Mouse (Mus musculus) megakaryocyte, adult 5-6 weeks (primary cell): ENCODE measurements around the gene Kirrel3. TPM values are rescaled to one million over a fixed set of nuclear protein-coding genes. Genes with fewer than 3 reads are reported as not detected.

ENCODE experiments used
- ATAC-seq: 2 replicates; pipeline ENCODE4 v1.8.0; 2016; ENCODE audit warnings: mild to moderate bottlenecking, inconsistent platforms; ENCODE audit not compliant: poor library complexity, severe bottlenecking
- total RNA-seq, 2 experiments: library from RNA; stranded (forward) in 1 of 2; stranded (reverse) in 1 of 2; fragments of 153-499, 151-499 nt in 1 of 2; fragments of 221-1000, 200-1000 nt in 1 of 2; gene quantifications; 2 replicates each; pipeline versions ENCODE4 v1.2.3 to v1.2.4; 2015 to 2017

Gene Kirrel3
- total RNA-seq, 2 experiments from 2014 or later: not detected

GRCm38 (mm10) chr9:34938140-34938539 is 452.4 kb downstream of the Kirrel3 start:
- ATAC-seq: no peak

- no peak for ATAC-seq
Observed at GRCm38 (mm10) chr9:34939621-34940020, 453.9 kb downstream of the Kirrel3 start.

GRCm38 (mm10) chr9:34942122-34942831 is 456.6 kb downstream of the Kirrel3 start:
- no peak for ATAC-seq

- no peak for ATAC-seq
Observed at GRCm38 (mm10) chr9:34942996-34943395, 457.3 kb downstream of the Kirrel3 start.

- no peak for ATAC-seq
Observed at GRCm38 (mm10) chr9:34945301-34945700, 459.6 kb downstream of the Kirrel3 start.

GRCm38 (mm10) chr9:34947258-34947657 is 461.6 kb downstream of the Kirrel3 start:
- ATAC-seq: no peak

GRCm38 (mm10) chr9:34947717-34948116 is 462.0 kb downstream of the Kirrel3 start:
- no peak for ATAC-seq

- no peak for ATAC-seq
Observed at GRCm38 (mm10) chr9:34953420-34953819, 467.7 kb downstream of the Kirrel3 start.

GRCm38 (mm10) chr9:34954212-34954611 is 468.5 kb downstream of the Kirrel3 start:
- no peak for ATAC-seq

GRCm38 (mm10) chr9:34956512-34956911 is 470.8 kb downstream of the Kirrel3 start:
- no peak for ATAC-seq

GRCm38 (mm10) chr9:34957691-34958090 is 472.0 kb downstream of the Kirrel3 start:
- ATAC-seq: no peak

GRCm38 (mm10) chr9:34958183-34958830 is 472.6 kb downstream of the Kirrel3 start:
- no peak for ATAC-seq

- ATAC-seq: no peak
Observed at GRCm38 (mm10) chr9:34960736-34961135, 475.0 kb downstream of the Kirrel3 start.

GRCm38 (mm10) chr9:34961171-34961570 is 475.5 kb downstream of the Kirrel3 start:
- no peak for ATAC-seq

- ATAC-seq: no peak
Observed at GRCm38 (mm10) chr9:34962251-34962650, 476.6 kb downstream of the Kirrel3 start.

GRCm38 (mm10) chr9:34963593-34963992 is 477.9 kb downstream of the Kirrel3 start:
- no peak for ATAC-seq

GRCm38 (mm10) chr9:34964172-34965040 is 478.7 kb downstream of the Kirrel3 start:
- no peak for ATAC-seq

GRCm38 (mm10) chr9:34965041-34965415 is 479.3 kb downstream of the Kirrel3 start:
- ATAC-seq: no peak

- ATAC-seq: no peak
Observed at GRCm38 (mm10) chr9:34967772-34968171, 482.1 kb downstream of the Kirrel3 start.

- ATAC-seq: no peak
Observed at GRCm38 (mm10) chr9:34969881-34970490, 484.3 kb downstream of the Kirrel3 start.

GRCm38 (mm10) chr9:34974326-34974725 is 488.6 kb downstream of the Kirrel3 start:
- ATAC-seq: no peak
